Mouse (Mus musculus) urinary bladder, postnatal 25 days (tissue): Measurements from ENCODE around the gene Gsx1.

Source experiments
- DNase-seq: peaks from one replicate; pipeline ENCODE4 v3.0.0; 2022; ENCODE audit warnings: low spot score

Gsx1 gene

DNA sequence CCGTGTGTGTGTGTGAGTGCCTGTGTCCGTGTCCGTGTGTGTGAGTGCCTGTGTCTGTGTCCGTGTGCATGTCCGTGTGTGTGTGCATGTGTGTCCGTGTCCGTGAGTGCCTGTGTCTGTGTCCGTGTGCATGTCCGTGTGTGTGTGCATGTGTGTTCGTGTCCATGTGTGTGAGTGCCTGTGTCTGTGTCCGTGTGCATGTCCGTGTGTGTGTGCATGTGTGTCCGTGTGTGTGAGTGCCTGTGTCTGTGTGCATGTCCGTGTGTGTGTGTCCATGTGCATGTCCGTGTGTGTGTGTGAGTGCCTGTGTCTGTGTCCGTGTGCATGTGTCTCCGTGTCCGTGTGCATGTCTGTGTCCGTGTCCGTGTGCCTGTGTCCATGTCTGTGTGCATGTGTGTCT lies 19.4 kb downstream of the Gsx1 start:
- no peak for DNase-seq

DNA sequence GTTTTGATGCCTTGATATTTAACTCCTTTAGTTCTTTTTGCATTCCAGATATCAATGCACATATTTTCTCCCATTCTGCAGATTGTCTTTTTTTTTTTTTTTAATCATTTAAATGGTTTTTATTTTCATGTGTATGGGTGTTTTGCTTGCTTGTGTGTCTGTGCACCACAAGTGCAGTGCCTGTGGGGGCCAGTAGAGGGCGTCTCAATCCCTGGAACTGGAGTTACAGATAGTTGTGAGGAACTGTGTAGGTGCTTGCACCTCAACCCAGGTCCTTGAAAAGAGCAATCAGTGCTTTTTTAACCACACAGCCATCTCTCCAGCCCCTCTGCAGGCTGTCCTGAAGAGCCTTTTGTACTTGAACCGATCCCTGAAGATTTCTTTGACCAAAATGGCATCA lies 20.0 kb downstream of the Gsx1 start:
- no peak for DNase-seq

DNA sequence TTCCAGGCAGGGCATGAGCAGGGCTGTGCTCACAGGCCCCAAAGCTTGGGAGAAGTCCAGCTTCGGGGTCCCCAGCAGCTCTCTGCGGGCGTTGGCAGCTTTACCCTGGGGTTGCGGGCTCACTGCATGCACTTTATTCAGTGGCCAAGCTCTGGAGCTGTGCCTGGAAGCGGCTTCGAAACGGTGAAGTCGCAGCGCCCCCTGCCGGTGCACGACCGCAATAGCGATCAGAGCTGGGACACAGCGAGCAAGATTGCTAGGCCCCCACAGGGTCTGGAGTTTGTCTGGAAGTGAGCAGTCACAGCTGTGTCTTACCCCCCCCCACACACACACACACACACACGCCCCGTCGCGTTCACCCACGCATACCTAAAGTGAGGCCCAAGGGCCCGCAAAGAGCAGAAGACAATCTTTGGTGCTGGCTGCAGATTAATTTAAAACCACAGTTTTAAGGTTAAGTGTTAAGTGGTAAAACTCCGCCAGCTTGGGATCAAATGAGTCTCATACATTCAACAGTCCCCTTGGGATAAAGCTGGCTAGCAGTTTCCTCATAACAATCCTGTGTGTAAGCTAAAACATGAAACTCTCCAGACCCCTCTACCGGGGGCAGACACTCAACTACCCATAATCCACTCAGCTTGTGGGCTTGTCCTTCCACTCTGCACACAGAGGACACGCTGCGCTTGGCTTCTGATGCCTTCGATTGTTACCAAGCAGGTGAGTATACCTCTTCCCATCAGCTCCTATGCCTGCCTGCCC lies 39.0 kb downstream of the Gsx1 start:
- peak; percentile 91 for DNase-seq

DNA sequence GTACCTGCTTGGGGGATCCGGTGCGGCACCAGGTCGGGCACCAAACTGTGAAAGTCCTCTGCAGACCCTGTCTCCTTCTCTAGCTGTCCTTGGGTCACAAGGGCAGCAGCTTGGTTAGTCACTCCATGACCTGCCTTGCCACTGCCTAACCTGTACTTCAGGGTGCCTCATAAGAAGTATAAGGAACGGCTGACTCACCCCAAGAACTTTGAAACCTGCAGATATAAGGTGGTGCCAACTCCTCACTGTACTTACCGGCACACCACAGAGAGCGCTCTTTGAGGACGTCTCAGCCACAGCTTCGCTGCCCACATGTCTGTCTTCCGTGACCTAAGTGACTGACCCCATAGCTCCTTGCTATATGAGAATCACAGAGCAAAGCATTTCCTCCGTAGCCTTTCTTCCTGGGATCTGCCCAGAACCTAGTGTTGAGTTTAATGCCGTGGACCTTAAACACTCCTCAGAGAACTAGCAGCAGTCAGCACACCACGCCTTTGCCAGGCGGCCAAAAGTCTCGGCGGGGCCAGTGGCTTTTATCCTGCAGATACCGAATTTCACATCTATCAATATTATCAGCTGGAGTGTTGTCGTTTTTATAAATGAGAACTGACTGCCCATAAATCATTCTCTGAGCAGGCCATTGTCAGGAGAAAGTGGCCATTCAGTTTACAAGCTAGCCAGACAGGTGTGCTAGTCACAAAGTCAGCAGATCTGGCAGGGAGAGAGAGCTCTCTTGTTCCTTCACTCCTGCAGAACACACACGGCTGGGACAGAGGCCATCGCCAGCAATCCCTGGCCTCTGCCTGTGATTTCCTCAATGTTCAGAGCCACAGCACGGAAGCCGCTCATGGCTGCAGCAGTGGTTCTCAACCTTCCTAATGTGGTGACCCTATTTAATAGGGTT lies 47.2 kb downstream of the Gsx1 start:
- DNase-seq: no peak
